Mouse (Mus musculus): ENCODE data around the gene Pcx.

Pcx gene

DNA sequence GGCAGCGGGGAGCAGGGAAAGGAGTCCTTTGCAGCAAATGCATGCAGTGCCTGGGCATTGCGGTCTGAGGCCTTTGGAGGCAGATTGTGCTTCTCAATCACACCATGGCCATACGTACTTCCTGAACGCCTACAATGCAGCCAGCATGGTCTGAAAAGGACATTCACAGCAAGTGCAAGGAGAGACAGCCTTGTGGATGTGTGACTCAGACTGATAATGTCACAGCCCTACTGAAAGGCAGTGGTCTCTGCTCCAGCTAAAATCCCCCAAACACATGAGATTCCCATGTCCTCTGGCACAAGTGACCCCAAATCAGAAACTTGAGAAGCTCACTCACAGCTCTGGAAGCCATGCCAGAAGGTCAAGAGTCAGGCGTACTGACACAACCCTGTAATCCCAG lies 14.5 kb upstream of the Pcx start:
- intact Hi-C loops (cut with DNase I): loop anchor here (5.0 kb wide), 1 partner anchor 121 kb away; the partner anchor contains the start of gene Lrfn4

DNA sequence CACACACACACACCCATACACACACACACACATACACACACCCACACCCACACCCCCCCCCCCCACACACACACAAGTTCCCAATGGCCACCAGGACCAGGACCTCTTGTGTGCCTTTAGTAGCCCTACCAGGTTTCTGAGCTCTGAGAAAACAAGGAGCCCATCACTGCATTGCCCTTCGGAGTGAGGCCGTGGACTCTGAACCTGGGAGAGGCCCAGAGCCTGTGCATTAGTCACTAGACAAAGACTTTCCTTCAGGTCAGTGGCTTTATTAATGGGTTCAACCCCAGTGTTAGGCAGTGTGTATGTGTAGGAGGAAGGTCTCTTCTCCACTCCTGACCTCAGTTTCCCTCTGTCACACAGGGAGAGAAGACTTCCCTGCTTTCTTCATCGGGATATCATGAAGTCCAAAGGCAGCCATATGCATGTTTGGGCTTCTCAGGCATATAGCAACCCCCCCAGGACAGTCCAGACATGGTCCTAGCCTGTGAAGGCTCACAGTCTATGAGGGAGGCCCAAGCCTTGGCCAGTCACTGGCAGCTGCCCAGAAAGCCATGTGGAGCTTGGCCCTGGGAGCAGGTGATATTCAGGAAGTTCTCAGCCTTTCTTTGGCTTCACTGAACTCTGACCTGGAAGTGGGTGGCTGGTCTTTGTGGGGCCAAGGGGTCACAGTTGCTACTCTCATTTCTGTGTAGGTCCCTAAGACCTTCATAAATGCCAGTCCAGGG lies 13.6 kb upstream of the Pcx start:
- intact Hi-C loops (cut with DNase I): loop anchor here (5.0 kb wide), 1 partner anchor 121 kb away; the partner anchor contains the start of gene Lrfn4

DNA sequence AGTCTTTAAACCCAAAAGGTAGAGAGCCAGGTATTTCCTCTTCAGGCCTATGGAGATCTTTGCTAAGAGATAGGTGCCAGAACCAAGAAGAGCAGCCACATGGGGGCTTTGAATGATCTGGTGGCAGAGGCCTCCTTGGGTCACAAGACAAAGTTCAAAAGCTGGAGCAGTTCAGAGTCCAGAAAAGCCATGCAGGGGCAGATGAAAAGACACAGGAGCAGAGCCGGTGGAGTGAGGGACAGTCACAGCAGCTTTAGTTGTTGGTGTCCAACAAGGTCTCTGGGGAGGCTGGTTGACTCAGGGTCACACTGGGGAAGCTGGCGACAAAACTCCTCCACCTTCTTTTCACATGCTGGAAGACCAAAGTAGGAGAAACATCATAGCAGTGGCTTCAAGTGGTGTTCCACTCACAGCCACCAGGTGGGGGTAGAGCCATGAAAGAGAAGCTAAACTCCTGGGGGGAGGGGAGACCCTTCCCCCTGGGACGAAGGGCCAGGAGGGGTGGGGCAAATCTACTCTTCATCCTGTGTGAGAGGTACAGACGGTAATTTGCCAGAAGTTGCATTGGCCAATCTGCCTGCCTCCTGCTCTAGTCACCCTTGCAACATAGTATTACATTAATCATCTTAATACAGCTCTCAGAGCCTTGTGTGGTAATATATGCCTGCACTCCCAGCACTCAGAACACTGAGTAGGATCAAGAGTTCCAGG lies 12.9 kb upstream of the Pcx start:
- intact Hi-C loops (cut with DNase I): loop anchor here (5.0 kb wide), 1 partner anchor 120 kb away; the partner anchor contains the start of gene Lrfn4

DNA sequence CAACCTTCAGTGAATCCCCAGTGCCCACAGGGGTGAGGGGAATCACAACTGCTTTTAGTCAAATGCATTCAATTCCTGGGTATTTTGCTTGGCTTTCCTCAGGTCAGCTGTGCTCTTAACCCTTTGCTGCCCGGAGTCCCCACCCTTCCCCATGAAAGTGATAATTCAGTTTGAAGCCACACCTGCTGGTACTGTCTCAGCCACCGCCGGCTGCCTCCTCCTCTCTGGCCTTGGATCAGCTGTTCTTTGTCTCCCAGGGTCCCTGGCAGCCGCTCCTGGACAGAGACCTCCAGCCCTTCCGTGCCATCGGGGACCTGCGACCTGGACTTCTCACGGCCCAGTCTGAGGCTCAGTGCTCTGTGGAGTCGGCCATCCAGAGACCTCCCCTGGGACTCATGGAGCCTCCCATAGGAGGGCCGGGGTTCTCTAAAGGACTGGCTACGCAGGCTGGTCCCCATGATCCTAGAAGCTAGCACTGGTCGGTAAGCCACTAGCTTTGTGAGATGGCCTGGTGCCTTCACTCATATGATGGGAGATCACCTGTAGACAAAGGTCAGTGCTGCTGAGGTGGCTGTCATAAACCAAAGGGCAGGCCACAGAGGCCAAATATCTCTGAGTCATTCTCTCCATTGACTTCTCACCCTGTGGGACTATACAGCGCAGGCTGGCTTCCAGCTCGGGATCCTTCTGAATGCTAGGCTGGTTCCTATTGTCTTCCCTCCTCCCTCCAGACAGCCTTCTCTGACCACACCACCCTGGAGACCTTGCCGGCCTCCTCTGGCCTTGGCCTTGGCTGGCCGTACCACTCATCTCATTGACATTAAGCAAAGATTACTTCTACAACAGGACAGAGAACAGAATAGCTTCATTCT lies 12.0 kb upstream of the Pcx start, which contains the start of gene 2010003K11Rik:
Gene 2010003K11Rik, minus strand, starts transcription at position 522 of the 872 bp plus-strand sequence.
- intact Hi-C loops (cut with DNase I): loop anchor here (5.0 kb wide), 1 partner anchor 119 kb away; the partner anchor contains the start of gene Lrfn4

DNA sequence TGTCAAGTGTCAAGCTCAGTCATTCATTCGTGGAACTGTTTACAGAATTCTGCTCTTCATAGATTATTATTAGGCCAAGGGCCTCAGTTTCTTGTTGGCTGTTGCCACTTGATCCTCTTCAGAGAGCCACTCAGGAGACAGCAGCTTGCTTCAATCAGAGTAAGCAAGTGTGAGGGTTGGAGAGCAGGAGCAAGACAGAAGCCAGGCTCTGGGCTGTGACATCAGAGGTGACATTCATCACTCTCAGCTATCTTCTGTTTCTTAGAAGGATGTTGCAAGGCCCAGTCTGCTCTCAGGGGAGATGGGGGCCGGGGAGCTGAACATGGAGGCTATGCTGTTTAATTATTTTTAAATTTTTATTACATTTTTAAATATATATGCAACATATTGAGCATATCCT lies 7.6 kb upstream of the Pcx start:
- intact Hi-C loops (cut with DNase I): loop anchor here (10.0 kb wide), 1 partner anchor 242 kb away; no protein-coding TSS in a partner anchor

DNA sequence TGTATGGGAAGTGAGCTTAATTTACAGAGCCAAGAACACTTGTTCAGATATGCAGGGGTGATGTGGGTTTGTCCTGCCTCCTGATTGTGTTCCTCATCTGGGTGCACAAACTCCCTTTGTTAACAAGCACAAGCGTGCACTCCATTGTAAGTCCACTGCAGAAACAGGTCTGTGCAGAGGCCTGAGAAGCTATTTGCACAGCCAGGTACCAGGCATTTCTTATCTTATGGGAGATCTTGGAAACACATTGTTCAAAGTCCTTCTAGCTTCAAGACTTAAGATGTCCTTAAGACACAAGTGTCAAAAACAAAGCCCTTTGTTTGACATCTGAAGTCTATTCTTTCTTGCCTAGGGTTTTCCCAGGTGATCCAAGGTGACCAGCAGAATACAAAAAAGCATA lies 5.4 kb upstream of the Pcx start:
- intact Hi-C loops (cut with DNase I): loop anchor here (5.0 to 10.0 kb wide), 2 partner anchors 67 to 240 kb away; no protein-coding TSS in a partner anchor

DNA sequence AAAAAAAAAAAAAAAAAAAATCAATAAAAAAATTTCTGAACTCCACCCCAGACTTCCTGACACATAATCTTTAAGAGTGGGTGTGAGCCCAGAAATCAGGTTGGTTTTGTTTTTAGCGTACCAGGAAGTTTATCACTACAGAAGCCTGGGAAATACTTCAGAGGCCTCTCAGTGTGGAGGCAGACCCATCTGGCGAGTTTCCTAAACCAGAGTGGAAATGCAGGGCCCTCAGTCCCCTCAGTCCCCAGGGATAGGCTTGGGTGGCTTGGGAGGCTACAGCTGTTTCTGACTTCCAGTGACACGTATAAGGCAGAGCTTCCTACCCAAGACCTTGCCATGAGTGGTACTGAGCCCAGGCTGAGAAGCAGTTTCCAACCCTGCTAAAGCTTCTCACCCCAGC lies 2.5 kb upstream of the Pcx start:
- intact Hi-C loops (cut with DNase I): loop anchor here (5.0 to 10.0 kb wide), 2 partner anchors 65 to 237 kb away; no protein-coding TSS in a partner anchor

DNA sequence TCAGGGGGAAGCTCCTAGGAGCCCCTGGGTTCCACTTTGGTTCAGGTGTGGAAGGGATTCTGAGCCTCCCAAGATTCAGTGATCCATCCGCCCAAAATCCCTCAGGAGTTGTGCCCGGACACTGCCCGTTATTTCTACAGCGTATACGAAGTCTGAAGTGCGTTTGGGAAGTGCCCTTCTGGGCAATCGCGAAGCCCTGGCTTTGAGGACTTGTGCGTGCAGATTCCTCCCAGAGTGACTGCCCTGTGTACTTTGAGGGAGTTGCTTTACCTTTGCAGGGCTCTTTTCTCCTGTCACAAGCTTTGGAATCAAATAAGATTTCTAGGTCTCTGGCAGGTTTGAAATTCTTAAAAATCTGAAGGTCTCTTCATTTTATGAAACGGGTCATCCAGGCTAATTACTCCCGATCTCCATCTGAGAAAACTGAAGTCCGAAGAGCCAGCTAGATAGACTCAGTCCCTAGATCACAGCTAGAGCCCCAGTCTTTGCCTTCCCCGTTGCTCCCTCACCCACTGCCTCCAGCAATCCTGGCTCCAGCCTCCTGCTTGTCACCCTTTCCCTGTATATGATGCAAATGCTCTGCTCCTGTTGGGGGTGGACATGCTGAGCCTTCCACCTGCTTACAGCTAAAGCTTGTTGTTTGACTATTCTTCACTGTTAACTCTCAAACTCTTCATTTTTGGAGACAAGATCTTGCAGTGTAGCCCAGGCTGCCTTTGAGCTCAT lies 1.0 kb downstream of the Pcx start:
- intact Hi-C loops (cut with DNase I): loop anchor here (5.0 kb wide), 1 partner anchor 46 kb away; no protein-coding TSS in a partner anchor

DNA sequence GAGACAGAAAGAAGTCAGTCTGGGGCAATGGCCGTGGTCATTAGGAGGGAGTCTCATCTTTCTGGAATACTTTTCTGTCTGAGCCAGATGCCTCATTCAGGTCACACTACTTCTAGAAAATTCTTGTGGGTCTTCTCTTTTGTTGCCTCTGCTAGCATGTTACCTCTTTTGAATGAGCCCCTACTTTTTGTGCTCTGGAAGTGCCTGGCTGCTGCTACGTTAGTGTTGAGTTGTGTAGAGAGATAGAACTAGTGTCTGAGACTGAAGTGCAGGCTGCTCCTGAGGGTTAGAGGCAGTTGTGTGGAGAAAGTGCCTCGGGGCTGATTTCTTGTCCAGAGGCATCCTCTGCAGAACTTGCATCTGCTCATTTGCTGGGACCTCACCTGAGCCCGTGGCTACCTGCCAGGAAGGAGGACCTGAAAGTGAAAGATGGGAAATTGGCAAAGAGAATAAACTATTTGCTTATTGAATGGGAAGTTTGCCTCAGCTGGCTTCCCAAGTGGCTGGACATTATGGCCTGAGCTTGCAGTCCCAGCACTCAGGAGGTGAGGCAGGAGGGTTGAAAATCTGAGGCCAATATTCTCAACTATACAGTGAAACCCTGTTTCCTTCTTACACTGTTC lies 3.1 kb downstream of the Pcx start:
- intact Hi-C loops (cut with DNase I): loop anchor here (5.0 kb wide), 1 partner anchor 44 kb away; no protein-coding TSS in a partner anchor

DNA sequence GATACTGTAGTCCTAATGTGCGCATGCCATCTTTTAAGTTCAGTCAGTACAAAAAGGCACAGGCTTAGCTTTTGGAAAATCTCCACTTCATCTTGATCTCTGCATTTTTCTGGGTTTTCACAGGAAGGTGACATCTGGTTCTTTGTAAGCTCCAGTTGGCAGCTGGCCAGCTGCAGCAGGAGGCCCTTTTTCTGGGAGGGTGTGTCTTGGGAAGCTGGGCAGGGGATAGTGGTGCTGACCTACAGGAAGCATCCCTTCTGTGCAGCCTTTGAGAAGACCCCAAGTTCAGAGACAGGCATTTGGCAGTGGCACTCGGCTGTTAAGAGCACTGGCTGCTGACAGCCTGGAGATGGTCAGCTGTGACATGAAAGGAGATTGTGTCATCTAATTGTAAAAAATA lies 5.5 kb downstream of the Pcx start:
- intact Hi-C loops (cut with DNase I): no loop called here

DNA sequence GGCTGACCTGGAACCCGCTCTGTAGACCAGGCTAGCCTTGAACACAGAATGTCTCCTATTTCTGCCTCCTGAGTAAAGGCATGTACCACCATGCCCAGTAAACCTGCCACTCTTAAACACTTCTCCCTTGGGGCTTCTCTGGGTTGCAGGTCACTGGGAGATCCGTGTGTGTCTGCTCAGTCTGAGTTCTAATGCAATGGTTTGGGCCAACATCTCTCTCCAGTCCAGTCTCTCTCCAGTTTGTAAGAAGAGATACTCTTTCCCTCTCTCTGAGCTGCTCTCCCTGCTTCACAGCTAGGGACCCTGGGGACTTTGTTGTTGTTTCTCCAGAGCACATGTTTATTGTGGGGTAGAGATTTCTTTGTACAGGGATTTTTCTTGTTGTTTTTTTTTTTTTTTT lies 6.0 kb downstream of the Pcx start:
- intact Hi-C loops (cut with DNase I): no loop called here

DNA sequence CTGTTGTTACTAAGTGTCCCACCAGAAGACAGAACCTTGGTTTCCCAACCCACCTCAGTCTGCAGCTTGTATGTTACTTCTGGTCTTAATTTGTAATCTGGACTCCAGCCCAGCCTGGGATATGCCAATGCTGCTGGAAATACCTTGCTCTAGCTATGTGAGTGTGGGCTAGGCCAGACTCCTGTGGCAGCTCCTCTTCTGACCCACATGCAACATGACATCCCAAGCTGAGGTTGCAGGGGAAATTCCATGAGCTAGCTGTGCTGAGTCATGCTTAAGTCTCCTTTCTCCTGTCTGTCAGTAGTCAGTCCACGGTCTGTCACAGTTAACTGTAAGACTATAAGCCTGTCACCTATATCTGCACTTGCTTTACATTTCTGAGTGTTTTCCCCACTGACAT lies 7.2 kb downstream of the Pcx start:
- intact Hi-C loops (cut with DNase I): no loop called here

DNA sequence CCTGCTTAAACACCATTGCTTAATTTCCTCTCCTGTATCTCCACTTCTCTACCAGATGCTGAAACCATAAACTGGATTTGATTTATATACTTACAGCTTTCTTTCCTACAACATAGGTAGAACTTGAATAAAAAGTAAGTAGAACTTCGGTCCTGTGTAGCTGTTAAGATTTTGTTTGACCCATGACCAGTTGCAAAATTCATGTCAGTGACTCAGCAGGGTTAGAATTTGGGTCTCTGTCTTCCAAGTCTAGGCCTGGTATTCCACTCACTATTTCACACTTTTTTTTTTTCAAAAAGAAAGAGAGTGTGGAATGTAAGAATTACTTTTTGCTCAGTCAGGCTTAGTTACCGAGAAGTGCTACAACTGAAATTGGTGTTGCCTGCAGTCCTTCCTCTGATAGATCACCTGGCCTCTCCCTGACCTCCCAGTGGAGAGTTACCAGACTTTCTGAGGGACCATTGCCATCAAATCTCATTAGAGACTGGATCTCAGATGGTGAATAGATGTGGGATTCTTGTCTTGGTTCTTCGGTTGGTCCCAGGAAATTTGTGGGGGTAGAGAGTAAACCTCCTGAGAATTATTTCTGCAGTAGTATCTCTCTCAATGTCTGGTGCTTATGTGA lies 11.3 kb downstream of the Pcx start:
- intact Hi-C loops (cut with DNase I): no loop called here

DNA sequence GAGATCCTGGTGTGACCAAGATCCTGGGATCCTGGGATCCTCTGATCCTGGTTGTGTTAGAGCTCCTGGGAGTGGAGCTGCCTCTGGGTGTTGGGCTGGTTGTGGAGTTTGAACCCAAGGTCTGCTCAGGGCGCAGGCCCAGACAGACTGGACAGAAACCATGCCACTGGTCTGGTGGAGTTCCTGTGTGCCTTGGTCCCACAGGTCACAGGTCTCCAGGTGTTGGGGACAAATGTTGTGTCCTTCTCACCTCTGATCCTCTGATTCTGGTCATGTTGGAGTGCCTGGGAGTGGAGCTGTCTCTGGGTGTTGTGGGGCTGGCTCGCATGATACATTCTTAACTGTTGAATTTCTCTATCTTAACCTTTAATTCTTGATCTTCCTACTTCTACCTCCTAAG lies 24.4 kb downstream of the Pcx start:
- intact Hi-C loops (cut with DNase I): no loop called here

DNA sequence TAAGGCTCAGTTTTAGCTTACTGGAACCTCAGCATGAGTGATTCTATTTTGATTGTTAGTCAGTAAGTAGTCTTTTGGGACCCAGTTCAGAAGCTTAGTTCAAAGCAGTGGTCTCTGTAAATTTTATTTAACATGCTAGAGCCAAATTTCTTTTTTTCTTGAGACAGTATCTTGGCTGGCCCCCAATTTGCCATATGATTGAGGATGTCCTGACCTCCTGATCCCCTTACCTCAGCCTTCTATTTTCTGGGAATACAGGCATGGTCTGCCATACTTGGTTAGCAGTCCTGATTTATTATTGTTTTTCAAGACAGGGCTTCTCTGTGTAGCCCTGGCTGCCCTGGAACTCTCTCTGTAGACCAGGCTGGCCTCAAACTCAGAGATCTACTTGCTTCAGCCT lies 25.6 kb downstream of the Pcx start:
- intact Hi-C loops (cut with DNase I): no loop called here

DNA sequence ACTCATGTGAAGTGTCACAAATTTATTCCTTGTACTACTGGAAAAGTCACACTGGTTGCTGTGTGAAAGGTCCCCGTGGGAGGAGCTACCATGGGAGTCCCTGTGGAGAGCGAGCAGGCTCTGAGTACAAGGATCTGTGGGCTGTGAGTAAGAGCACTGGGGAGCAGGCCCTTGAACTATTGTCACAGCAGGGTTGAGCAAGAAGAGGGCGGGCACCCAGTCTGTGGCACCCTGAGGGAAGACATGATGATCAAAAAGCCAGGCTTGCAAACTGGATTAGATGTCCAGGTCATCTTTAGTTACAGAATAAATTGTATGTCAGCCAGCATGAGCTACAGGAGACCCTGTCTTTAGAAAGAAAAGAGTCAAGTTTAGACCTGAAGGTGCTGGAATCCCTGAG lies 26.3 kb downstream of the Pcx start:
- intact Hi-C loops (cut with DNase I): no loop called here

DNA sequence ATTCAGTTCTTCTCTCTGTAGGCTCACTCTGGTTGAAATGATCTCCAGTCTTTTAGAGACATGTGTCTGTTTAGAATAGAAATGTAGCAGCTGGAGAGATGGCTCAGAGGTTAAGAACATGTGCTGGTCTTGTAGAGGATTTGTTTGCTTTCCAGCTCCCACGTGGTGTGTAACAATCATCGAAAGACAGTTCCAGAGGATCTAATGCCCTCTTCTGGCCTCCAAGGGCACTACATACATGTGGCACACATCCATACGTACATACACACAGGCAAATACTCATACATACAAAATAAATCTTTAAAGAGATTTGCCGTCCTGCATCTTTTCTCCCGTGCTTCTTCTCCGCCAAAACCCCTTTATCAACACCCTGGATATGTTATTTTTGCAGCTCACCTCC lies 30.0 kb downstream of the Pcx start:
- intact Hi-C loops (cut with DNase I): no loop called here

DNA sequence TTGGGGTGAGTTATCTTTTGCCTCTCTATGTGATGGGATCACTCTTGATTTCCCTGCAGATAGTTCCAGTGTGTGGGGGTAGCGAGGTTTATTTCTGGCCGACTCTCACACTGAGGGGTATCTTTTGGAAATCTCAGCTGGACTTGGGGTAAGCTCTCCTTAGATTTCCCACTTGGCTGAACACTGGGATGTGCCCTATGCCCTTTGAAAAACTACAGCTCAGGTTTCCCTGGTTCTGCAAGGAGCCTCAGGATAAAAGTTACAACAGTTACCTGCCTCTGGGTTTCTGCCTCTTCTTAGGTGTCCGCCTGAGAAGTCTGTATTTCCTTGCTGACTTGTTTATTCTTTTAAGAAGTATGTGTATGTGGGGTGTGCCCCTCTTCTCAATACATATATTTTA lies 30.7 kb downstream of the Pcx start:
- intact Hi-C loops (cut with DNase I): no loop called here

DNA sequence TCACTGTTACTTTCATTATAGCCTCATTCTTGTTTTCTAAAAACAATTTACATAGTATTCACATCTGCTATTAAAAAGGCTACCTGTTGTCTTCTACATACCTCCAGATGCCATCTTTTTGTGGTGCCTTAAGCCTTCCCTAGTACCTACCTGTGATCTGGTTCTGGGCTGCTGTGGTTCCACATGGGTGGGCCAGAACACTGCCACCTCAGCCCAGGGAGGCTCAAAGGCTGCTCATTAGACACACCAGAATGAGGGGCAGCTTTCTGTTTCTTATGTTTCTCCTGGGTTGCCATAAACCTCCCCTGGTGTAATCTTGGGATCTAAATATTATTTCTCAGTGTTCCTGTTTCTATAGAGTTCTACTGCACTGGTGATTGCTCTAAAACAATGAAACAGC lies 31.8 kb downstream of the Pcx start:
- intact Hi-C loops (cut with DNase I): no loop called here

DNA sequence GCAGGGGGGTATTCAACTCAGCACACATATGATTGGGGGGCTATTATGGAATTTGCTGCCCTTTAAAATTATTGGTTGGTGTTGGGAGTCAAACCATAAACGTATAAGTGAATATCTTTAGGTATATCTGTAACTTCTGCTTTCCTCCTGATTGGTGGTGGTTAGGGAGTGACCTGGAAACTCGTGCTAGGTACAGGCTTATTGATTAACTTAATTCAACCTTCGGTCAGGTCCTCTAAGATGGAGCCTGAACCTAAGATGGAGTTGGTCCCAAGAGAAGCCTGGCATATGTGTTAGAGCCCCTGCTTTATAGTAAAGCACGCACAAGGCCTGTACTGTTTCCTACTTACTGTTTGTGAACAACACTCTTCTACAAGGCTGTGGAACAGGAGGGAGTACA lies 34.8 kb downstream of the Pcx start:
- intact Hi-C loops (cut with DNase I): no loop called here
